Mouse (Mus musculus): ENCODE measurements around the gene March2. TPM values are rescaled to one million over a fixed set of nuclear protein-coding genes. Genes with fewer than 3 reads are reported as not detected.
"Not testable (repeated sequence)": the region's sequence is repeated elsewhere in the genome, so short reads cannot be mapped to it uniquely, and the experiment has no call there.

Gene March2
- polyA plus RNA-seq, 1 experiment from 2014 or later: 63.9 TPM

DNA sequence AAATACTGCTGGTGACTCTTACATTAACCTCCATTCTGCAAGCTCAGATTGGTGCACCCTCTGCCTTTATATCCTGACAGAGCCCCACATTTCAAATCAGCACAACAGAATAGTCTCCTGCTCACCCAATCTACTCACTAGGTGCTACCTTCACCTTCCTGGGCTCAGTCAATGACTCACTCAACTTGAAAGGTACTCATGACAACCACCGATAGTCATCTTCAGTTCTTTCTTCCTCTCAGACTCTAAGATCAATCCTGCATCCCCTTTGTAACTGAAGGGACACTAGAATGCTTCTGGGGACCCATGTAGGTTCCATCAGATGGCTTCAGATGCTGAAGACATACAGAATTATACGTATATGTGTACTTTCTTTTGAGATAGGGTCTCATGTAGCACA lies 33.8 kb upstream of the March2 start:
- Histone ChIP-seq H3K4me2 (ENCODE audit: low read length) (no peak overlapping the region), H3K9ac (ENCODE audit: low read length) (no peak overlapping the region), H3K9me3 (replicated peaks; ENCODE audit: control insufficient read depth, low read length) (no peaks in the 10 kb centered on the region), H3K4me3 (ENCODE audit: low read depth, low read length) (no peak overlapping the region), H3K36me3 (ENCODE audit: control insufficient read depth, insufficient read depth, low read length) (peaks cover 59% of the 10 kb centered on the region), H3K27ac (ENCODE audit: low read depth, low read length) (no peak overlapping the region), H3K4me1 (ENCODE audit: control insufficient read depth, insufficient read depth, low read length) (peaks cover 10% of the 10 kb centered on the region; the same call in 1 of the 2 replicates), H3K27me3 (replicated peaks; ENCODE audit: control insufficient read depth, insufficient read depth, low read length) (no peaks in the 10 kb centered on the region)
- DNase-seq (ENCODE audit: low spot score) (no peak), ATAC-seq (no peak)
- WGBS: 98% methylated on average over 2 of the region's 2 CpGs

DNA sequence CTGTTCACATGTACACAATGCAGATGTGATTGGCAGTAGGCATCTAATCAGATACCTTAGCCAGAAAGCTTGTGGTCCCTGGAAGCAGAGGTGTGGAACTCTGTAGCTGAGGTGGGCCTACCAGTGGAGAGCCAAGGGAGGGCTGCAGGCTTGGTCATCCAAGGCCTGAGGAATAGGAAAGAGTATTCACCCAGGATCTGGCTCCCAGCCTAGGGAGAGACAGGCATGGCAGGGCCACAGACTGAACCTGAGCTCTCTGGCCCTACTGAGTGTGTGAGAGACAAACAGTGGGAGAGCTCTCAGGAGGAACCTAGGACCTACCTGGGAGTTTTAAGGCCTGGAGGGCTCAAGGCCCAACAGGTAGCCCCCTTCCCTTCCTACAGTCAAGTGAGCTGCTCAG lies 32.7 kb upstream of the March2 start:
- H3K4me2 ChIP-seq (ENCODE audit: low read length): no peak overlapping the region
- DNase-seq (ENCODE audit: low spot score): no peak
- H3K27ac ChIP-seq (ENCODE audit: low read depth, low read length): no peak overlapping the region
- H3K9ac ChIP-seq (ENCODE audit: low read length): no peak overlapping the region
- H3K27me3 ChIP-seq (replicated peaks; ENCODE audit: control insufficient read depth, insufficient read depth, low read length): no peaks in the 10 kb centered on the region
- peaks cover 62% of the 10 kb centered on the region for H3K36me3 ChIP-seq (ENCODE audit: control insufficient read depth, insufficient read depth, low read length)
- H3K4me1 ChIP-seq (ENCODE audit: control insufficient read depth, insufficient read depth, low read length): peaks cover 4% of the 10 kb centered on the region; the same call in 1 of the 2 replicates
- H3K9me3 ChIP-seq (replicated peaks; ENCODE audit: control insufficient read depth, low read length): no peaks in the 10 kb centered on the region
- no peak for ATAC-seq
- H3K4me3 ChIP-seq (ENCODE audit: low read depth, low read length): no peak overlapping the region

GRCm38 (mm10) chr17:33749451-33749850 lies 31.0 kb upstream of the March2 start:
- WGBS: 97% methylated on average over 5 of the region's 5 CpGs
- no peak overlapping the region for H3K27ac ChIP-seq (ENCODE audit: low read depth, low read length)
- H3K4me3 ChIP-seq (ENCODE audit: low read depth, low read length): no peak overlapping the region
- DNase-seq (ENCODE audit: low spot score) (no peak), ATAC-seq (no peak)
- no peaks in the 10 kb centered on the region for H3K27me3 ChIP-seq (replicated peaks; ENCODE audit: control insufficient read depth, insufficient read depth, low read length)
- H3K9me3 ChIP-seq (replicated peaks; ENCODE audit: control insufficient read depth, low read length): no peaks in the 10 kb centered on the region
- H3K9ac ChIP-seq (ENCODE audit: low read length): no peak overlapping the region
- H3K36me3 ChIP-seq (ENCODE audit: control insufficient read depth, insufficient read depth, low read length): peaks cover 70% of the 10 kb centered on the region
- no peak overlapping the region for H3K4me2 ChIP-seq (ENCODE audit: low read length)
- H3K4me1 ChIP-seq (ENCODE audit: control insufficient read depth, insufficient read depth, low read length): peaks cover 2% of the 10 kb centered on the region; the same call in 1 of the 2 replicates

DNA sequence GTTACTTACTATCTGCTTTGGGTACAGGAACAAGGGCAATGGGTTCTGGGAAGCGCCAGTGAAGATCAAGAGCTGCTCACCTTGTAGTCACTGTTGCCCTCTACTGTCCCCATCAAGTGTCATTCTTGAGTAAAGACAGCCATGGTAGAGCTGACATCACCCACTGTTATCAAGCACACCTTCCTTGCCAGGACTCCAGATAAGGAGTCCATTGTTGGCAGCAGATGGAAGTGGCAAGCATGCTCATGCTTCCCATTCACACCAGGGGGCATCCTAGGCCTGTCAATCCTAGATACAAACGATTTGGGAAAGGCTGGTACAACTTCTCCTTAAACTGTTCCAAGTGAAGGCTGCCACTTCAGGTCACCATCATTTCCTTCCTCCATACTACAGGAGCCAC lies 27.5 kb upstream of the March2 start:
- no peak for ATAC-seq
- Histone ChIP-seq H3K9ac (ENCODE audit: low read length) (no peak overlapping the region), H3K4me1 (ENCODE audit: control insufficient read depth, insufficient read depth, low read length) (no peaks in the 10 kb centered on the region), H3K27ac (ENCODE audit: low read depth, low read length) (no peak overlapping the region), H3K4me3 (ENCODE audit: low read depth, low read length) (no peak overlapping the region), H3K36me3 (ENCODE audit: control insufficient read depth, insufficient read depth, low read length) (peaks cover 53% of the 10 kb centered on the region), H3K27me3 (replicated peaks; ENCODE audit: control insufficient read depth, insufficient read depth, low read length) (no peaks in the 10 kb centered on the region), H3K9me3 (replicated peaks; ENCODE audit: control insufficient read depth, low read length) (no peaks in the 10 kb centered on the region), H3K4me2 (ENCODE audit: low read length) (no peak overlapping the region)
- WGBS: 71% methylated on average over 2 of the region's 2 CpGs
- DNase-seq (ENCODE audit: low spot score): peak; percentile 34

DNA sequence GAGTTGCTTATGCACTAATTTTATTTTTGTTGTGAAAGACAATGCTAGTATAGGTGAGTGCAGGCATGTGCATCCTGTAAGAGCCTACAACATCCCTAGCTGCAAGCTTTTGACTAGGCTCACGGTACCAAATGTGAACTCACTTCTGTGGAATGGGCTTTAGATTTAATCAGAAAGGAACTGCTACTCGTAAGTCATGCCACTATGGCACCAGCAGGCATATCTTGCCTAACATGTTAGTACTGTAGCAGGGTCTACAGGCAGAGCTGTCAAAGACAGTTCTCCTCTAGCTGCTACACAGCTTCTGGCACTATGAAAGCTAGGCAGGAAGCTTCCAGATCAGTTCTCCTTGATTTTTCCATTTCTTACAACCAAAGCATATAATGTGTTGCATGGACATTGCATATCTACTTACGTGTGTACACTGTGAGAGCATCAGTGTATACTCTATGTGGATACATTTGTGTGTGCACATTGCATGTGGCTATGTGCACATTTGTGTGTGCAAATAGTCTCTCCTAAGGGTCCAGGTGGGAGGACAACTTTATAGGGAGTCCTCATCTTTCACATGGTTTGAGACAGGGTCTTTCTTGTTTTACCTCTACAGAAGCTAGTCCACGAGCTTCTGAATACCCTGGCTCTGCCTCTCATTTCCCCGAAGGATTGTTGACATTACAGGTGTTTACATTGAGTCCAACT lies 26.4 kb upstream of the March2 start:
- 91% methylated on average over 5 of the region's 5 CpGs for WGBS
- Histone ChIP-seq H3K9ac (ENCODE audit: low read length) (no peak overlapping the region), H3K4me2 (ENCODE audit: low read length) (no peak overlapping the region), H3K4me1 (ENCODE audit: control insufficient read depth, insufficient read depth, low read length) (no peaks in the 10 kb centered on the region), H3K27me3 (replicated peaks; ENCODE audit: control insufficient read depth, insufficient read depth, low read length) (no peaks in the 10 kb centered on the region), H3K4me3 (ENCODE audit: low read depth, low read length) (no peak overlapping the region), H3K9me3 (replicated peaks; ENCODE audit: control insufficient read depth, low read length) (no peaks in the 10 kb centered on the region), H3K27ac (ENCODE audit: low read depth, low read length) (no peak overlapping the region), H3K36me3 (ENCODE audit: control insufficient read depth, insufficient read depth, low read length) (peaks cover 42% of the 10 kb centered on the region)
- DNase-seq (ENCODE audit: low spot score) (no peak), ATAC-seq (no peak)

DNA sequence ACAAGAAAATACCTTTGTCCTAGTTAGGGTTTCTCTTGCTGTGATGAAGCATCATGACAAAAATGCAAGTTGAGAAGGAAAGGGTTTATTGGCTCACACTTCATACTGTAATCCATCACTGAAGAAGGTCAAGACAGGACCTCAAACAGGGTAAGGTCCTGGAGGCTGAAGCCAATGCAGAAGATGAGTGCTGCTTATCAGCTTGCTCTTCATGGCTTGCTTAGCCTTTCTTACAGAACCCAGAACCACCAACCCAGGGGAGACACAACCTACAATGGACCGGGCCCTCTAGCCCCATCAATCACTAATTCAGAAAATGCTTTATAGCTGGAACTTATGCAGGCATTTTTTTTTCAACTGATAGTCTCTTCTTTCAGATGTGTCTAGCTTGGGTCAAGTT lies 23.9 kb upstream of the March2 start:
- DNase-seq (ENCODE audit: low spot score) (no peak), ATAC-seq (no peak)
- Histone ChIP-seq H3K4me3 (ENCODE audit: low read depth, low read length) (no peak overlapping the region), H3K36me3 (ENCODE audit: control insufficient read depth, insufficient read depth, low read length) (peaks cover 20% of the 10 kb centered on the region), H3K9me3 (replicated peaks; ENCODE audit: control insufficient read depth, low read length) (no peaks in the 10 kb centered on the region), H3K4me1 (ENCODE audit: control insufficient read depth, insufficient read depth, low read length) (no peaks in the 10 kb centered on the region), H3K27me3 (replicated peaks; ENCODE audit: control insufficient read depth, insufficient read depth, low read length) (no peaks in the 10 kb centered on the region), H3K9ac (ENCODE audit: low read length) (no peak overlapping the region), H3K4me2 (ENCODE audit: low read length) (no peak overlapping the region), H3K27ac (ENCODE audit: low read depth, low read length) (no peak overlapping the region)
- 89% methylated on average over 1 of the region's 1 CpGs for WGBS

DNA sequence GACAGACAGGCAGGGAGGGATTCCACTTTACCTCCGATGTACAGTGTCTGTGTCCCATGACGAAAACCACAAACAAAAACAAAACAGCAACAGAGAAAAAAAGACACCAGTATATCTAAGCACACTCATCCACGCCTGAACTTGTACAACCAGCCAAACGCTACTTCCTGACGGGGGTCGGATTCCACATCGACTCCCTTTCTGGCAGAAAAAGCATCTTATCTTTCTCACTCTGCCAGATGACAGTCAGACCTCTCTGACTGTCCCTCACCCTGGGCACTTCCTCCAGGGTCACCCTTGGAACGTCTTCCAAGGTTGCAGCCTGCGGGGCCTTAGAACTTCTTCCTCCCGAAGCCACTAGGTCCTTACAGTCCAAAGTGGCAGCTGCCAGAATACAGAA lies 15.1 kb upstream of the March2 start:
- DNase-seq (ENCODE audit: low spot score); H3K4me1 ChIP-seq (ENCODE audit: control insufficient read depth, insufficient read depth, low read length); H3K4me2 ChIP-seq (ENCODE audit: low read length); H3K9ac ChIP-seq (ENCODE audit: low read length); H3K27ac ChIP-seq (ENCODE audit: low read depth, low read length); H3K36me3 ChIP-seq (ENCODE audit: control insufficient read depth, insufficient read depth, low read length); ATAC-seq; H3K27me3 ChIP-seq (replicated peaks; ENCODE audit: control insufficient read depth, insufficient read depth, low read length); H3K9me3 ChIP-seq (replicated peaks; ENCODE audit: control insufficient read depth, low read length); H3K4me3 ChIP-seq (ENCODE audit: low read depth, low read length): not testable (repeated sequence)
- 89% methylated on average over 10 of the region's 10 CpGs for WGBS

DNA sequence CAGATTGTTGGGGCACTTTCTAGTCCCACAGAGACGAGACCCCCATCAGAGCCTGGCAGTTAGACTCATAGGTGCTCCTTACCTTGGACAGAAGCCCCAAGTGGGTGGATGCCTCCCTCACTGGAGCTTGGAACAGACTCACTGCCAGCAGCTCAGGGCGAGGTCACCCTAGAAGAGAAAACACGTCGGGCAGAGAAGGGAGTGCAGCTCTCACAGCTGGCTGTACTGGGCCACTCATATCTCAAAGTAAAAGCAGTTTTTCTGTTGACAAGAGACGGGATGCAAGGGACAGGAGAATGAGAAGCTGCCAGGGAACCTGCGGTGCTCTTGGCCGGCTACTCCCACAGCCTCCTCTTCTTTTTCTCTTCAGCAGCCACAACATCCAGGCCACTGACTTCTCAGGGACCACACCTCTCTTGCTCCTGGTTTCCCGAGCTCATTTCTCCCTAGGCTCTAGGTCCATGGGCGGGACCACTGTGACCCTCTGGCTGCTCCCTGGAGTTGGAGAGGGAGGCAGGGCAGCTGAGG lies 14.2 kb upstream of the March2 start:
- H3K4me1 ChIP-seq (ENCODE audit: control insufficient read depth, insufficient read depth, low read length); DNase-seq (ENCODE audit: low spot score); H3K4me2 ChIP-seq (ENCODE audit: low read length); ATAC-seq; H3K4me3 ChIP-seq (ENCODE audit: low read depth, low read length); H3K9me3 ChIP-seq (replicated peaks; ENCODE audit: control insufficient read depth, low read length); H3K9ac ChIP-seq (ENCODE audit: low read length); H3K27ac ChIP-seq (ENCODE audit: low read depth, low read length); H3K36me3 ChIP-seq (ENCODE audit: control insufficient read depth, insufficient read depth, low read length); H3K27me3 ChIP-seq (replicated peaks; ENCODE audit: control insufficient read depth, insufficient read depth, low read length): not testable (repeated sequence)
- WGBS: 78% methylated on average over 9 of the region's 9 CpGs

DNA sequence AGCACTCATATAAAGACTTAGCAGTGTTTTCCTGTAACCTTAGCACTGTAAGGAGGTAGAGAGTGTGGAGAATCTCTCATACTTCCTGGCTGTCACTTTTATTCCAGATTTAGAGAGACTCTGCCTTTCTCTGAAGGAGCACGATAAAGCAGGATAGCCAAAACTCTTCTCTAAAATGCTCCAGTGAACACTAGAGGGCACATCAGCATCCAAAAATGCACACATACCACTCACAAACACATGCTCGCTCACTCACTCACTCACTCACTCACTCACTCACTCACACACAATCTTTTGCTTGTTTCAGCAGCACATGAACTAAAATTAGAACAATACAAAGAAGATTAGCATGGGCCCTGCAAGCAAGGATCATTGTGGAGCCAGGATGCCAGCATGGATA lies 10.7 kb upstream of the March2 start:
- no peak for ATAC-seq
- 69% methylated on average over 2 of the region's 2 CpGs for WGBS

More for the DNA sequence above, 10.7 kb upstream of the March2 start:
- Histone ChIP-seq H3K9me3 (replicated peaks; ENCODE audit: control insufficient read depth, low read length) (no peaks in the 10 kb centered on the region), H3K36me3 (ENCODE audit: control insufficient read depth, insufficient read depth, low read length) (no peaks in the 10 kb centered on the region), H3K4me1 (ENCODE audit: control insufficient read depth, insufficient read depth, low read length) (no peaks in the 10 kb centered on the region), H3K4me3 (ENCODE audit: low read depth, low read length) (no peak overlapping the region), H3K27ac (ENCODE audit: low read depth, low read length) (no peak overlapping the region), H3K4me2 (ENCODE audit: low read length) (no peak overlapping the region), H3K9ac (ENCODE audit: low read length) (no peak overlapping the region), H3K27me3 (replicated peaks; ENCODE audit: control insufficient read depth, insufficient read depth, low read length) (no peaks in the 10 kb centered on the region)
- no peak for DNase-seq (ENCODE audit: low spot score)

Measured in forebrain, embryonic 14.5 days (tissue).